Mouse (Mus musculus) embryo, embryonic 10 days (tissue): ENCODE results near the gene Ctps2.

Source experiments
- DNase-seq: peaks from one replicate; pipeline ENCODE4 v3.0.0-alpha.2; 2015; ENCODE audit warnings: low spot score

Ctps2 gene

DNA sequence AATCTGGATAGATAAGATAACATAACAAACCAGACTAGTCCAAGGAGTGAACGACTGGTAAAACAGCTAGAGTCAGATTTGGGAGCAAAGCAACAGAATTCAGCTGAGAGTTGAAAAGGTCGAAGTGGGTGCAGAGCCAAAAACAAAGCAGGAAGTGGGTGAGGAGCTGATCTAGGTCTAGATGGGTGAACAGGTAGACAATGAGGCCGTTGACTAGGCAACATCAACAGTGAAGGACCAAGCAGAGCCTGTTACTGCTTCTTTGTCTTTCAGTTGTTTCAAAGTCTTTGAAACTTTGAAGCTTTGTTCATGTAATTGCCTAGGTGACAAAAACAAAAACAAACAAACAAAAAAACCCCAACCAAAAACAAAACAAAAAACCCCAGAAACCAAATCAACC is 75.2 kb downstream of the Ctps2 start:
- DNase-seq = no peak

DNA sequence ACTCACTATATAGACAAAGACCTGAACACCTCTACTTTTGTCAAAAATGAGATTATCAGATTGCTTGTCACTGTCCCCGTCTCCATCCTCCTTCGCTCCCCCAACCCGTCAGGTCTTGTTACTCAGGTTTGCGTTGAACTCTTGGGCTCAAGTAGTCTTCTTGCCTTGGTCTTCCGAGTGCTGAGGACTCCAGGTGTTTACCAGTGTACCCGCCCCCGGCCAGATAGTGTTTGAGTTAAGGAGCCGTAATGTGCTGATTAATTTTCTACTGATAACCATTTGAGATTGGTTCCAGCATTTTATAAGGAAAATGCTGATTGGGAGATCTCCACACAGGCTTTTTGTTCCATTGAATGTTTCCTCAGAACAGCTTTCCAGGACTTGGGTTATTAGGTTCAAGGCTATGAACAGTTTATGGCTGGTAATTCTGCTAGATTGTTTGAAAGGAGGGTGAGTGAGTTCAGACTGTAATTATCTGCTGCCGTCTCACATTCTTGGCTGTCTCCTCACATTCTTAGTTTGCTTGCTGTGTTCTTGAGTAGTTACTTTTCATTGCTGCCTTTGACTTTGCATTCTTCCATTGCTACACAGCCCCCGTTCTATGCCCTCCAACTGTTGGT is 85.9 kb downstream of the Ctps2 start:
- DNase-seq = no peak

DNA sequence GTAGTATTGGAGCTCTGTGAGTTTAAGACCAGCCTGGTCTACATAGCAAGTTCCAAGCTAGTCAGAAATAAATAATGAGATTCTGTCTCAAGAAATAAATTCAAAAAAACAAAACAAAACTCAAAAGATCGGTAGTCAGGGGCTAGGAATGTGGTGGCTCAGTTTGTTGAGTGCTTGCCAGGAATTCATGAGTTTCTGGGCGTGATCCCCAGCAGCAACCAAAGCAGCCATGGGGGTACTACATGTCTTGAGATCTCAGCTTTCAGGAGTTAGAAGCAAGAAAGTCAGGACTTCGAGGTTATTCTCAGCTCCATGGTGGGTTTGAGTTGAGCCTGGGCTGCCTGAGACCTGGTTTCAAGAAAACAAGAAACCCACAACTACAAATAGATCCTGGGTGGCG is 90.4 kb downstream of the Ctps2 start:
- DNase-seq = no peak

DNA sequence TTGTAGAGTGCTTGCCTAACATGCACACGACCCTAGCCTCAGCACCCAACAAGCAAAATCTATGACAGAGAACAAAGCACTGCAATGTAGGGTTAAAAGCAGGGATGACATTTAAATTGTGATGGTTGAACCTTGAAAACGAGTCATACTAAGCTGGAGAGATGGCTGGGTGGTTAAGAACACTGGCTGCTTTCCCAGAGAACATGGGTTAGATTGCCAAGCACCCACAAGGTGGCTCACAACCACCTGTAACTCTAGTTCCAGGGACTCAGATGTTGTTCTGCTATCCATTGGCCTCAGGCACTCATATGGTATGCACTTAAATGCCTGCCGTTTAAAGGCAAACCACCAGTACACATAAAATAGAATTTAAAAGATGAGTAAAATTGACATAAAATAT is 91.1 kb downstream of the Ctps2 start:
- DNase-seq = no peak

DNA sequence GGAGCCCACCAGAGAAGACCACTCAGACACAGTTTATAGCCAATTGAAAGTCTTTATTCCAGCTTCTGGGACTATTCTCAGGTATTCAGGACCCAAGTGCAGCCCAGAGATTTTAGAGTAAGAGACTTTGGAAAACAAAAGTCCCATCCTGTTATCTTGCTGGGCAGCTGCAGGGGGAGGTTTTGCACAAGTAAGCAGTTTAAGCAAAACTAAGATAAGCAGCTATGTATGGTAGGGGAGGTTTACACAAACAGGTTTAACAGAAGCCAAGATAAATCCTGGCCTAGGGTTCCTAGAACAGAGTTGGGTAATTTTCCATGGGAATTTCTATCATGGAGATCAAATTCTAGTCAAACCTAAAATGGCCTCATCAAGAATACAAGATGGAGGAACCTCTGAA is 126.8 kb downstream of the Ctps2 start:
- DNase-seq = no peak

DNA sequence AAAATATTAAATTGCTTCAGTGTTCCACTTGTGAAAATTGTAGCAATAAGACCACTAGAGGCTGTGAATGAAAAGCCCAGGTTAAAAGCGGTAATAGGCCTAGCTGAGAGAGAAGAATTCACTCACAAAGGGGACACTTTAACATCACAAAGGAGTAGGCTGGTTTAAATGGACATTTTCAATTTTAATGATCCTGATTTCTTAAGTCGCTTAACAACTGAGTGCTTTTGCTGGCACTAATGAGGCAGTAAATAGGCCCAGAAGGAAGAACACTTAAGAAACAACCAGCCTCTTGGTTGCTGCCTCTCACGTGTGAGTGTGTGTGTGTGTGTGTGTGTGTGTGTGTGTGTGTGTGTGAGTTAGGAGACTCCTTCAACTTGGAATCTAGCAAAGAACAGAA is 137.7 kb downstream of the Ctps2 start:
- no peak for DNase-seq

DNA sequence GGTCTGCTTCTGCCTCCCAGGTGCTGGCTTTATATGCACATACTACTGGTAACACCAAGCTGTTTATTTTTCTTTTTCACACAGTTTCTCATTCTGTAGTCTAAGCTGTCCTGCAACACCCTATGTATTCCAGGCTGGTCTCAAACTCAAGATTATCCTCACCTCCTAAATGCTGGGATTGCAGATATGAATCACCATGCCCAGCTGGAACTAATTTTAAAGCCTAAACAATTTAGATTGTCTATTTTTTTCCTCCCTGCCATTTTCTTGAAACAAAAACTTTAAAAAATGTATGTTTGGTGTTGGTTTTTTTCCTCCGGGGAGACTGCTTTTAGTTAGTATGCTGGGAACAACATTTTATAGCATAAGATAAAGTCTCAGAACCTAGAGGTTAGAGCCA is 141.7 kb downstream of the Ctps2 start:
- no peak for DNase-seq

DNA sequence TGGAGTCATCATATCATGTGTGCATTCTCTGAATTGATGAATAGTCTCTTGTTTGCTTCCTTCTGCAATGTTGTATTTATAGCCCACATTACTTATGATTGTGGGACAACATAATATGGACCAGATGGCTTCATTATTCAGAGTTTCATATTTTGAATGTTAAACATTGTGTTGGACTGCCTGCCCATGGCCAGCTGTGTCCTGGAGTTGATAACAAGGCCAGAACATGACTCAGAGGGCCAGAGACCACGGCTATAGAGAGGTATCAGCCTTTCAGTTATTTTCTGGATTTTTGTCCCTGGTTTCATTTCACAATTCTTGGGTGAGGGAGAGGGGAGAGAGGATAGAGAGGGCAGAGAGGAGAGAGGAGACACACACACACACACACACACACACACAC is 162.9 kb downstream of the Ctps2 start:
- DNase-seq = no peak
